In genomic region chr17:73296855-73297254, GRCm38 (mm10) we compare ENCODE assay signal across 9 mouse cellular contexts.
DNase-seq lines count a peak whose midpoint lies in the region; ATAC-seq lines count a peak whose summit lies in the region.
"Had no signal": no experiment of that assay in that cellular context is flagged by ENCODE, and none has a peak within 500 bp of the region (broad histone marks: within the 10 kb centered on the region; RNA-seq: fewer than 3 reads in every experiment).

No protein-coding gene starts in this region.

- no peak overlapping the region for H3K4me3 ChIP-seq in hindbrain, embryonic 10.5 days
- H3K4me3 ChIP-seq in hindbrain, embryonic 12.5 days, result no peak overlapping the region
- H3K4me3 ChIP-seq in forebrain, embryonic 11.5 days (ENCODE audit: low read depth, low read length), result no peak overlapping the region
- H3K4me3 ChIP-seq in hindbrain, embryonic 13.5 days, result no peak overlapping the region
- H3K4me3 ChIP-seq in midbrain, embryonic 15.5 days, result no peak overlapping the region
- H3K4me3 ChIP-seq: limb, embryonic 12.5 days had no signal

- WGBS in hindbrain, embryonic 10.5 days, result 46% methylated on average over 4 of the region's 4 CpGs
- 43% methylated on average over 4 of the region's 4 CpGs for WGBS in hindbrain, embryonic 12.5 days
- 45% methylated on average over 4 of the region's 4 CpGs for WGBS in forebrain, embryonic 11.5 days
- 41% methylated on average over 4 of the region's 4 CpGs for WGBS in hindbrain, embryonic 13.5 days
- WGBS in midbrain, embryonic 15.5 days, result 37% methylated on average over 4 of the region's 4 CpGs

- no peak overlapping the region for H3K4me2 ChIP-seq in hindbrain, embryonic 12.5 days (replicated peaks)
- H3K4me2 ChIP-seq in forebrain, embryonic 11.5 days (ENCODE audit: low read depth, low read length, severe bottlenecking), result no peak overlapping the region
- H3K4me2 ChIP-seq in hindbrain, embryonic 13.5 days, result no peak overlapping the region
- 0 out of 2 replicates have a peak overlapping the region, but pooled peaks have one; percentile 22 for H3K4me2 ChIP-seq in midbrain, embryonic 15.5 days

- H3K27me3 ChIP-seq in hindbrain, embryonic 10.5 days (ENCODE audit: insufficient read depth, poor library complexity, severe bottlenecking), result no peaks in the 10 kb centered on the region
- H3K27me3 ChIP-seq in hindbrain, embryonic 12.5 days, result no peaks in the 10 kb centered on the region
- H3K27me3 ChIP-seq in forebrain, embryonic 11.5 days (ENCODE audit: control insufficient read depth, insufficient read depth, low read length), result no peaks in the 10 kb centered on the region
- peaks cover 10% of the 10 kb centered on the region; the same call in 1 of the 2 replicates for H3K27me3 ChIP-seq in hindbrain, embryonic 13.5 days
- 0 out of 2 replicates have a peak, but pooled peaks cover 6% of the 10 kb centered on the region for H3K27me3 ChIP-seq in midbrain, embryonic 15.5 days (replicated peaks)

- no peaks in the 10 kb centered on the region for H3K9me3 ChIP-seq in hindbrain, embryonic 10.5 days
- H3K9me3 ChIP-seq in hindbrain, embryonic 12.5 days (replicated peaks), result no peaks in the 10 kb centered on the region
- no peaks in the 10 kb centered on the region for H3K9me3 ChIP-seq in forebrain, embryonic 11.5 days (ENCODE audit: control insufficient read depth, low read length)
- no peaks in the 10 kb centered on the region for H3K9me3 ChIP-seq in hindbrain, embryonic 13.5 days
- no peaks in the 10 kb centered on the region for H3K9me3 ChIP-seq in midbrain, embryonic 15.5 days
- H3K9me3 ChIP-seq: limb, embryonic 12.5 days had no signal

- peaks cover 9% of the 10 kb centered on the region; the same call in 1 of the 2 replicates for H3K4me1 ChIP-seq in hindbrain, embryonic 10.5 days (replicated peaks)
- peaks cover 4% of the 10 kb centered on the region for H3K4me1 ChIP-seq in hindbrain, embryonic 12.5 days
- no peaks in the 10 kb centered on the region for H3K4me1 ChIP-seq in forebrain, embryonic 11.5 days (replicated peaks; ENCODE audit: control insufficient read depth, insufficient read depth, low read length)
- H3K4me1 ChIP-seq in hindbrain, embryonic 13.5 days (replicated peaks), result peaks cover 6% of the 10 kb centered on the region; the same call in 1 of the 2 replicates
- H3K4me1 ChIP-seq in midbrain, embryonic 15.5 days, result no peaks in the 10 kb centered on the region; the same call in 1 of the 2 replicates

- intact Hi-C loops in left cerebral cortex, postnatal 14 days (cut with DNase I), result loop anchor here (1.0 to 5.0 kb wide), 5 partner anchors 125 to 498 kb away; no protein-coding TSS in a partner anchor

- H3K36me3 ChIP-seq in hindbrain, embryonic 10.5 days, result no peaks in the 10 kb centered on the region
- H3K36me3 ChIP-seq in hindbrain, embryonic 12.5 days, result no peaks in the 10 kb centered on the region
- no peaks in the 10 kb centered on the region for H3K36me3 ChIP-seq in forebrain, embryonic 11.5 days (ENCODE audit: control insufficient read depth, insufficient read depth, low read length)
- no peaks in the 10 kb centered on the region for H3K36me3 ChIP-seq in hindbrain, embryonic 13.5 days
- H3K36me3 ChIP-seq in midbrain, embryonic 15.5 days (replicated peaks), result no peaks in the 10 kb centered on the region
- H3K36me3 ChIP-seq: limb, embryonic 12.5 days had no signal

- ATAC-seq in hindbrain, embryonic 12.5 days (ENCODE audit: low FRiP score), result no peak
- ATAC-seq in forebrain, embryonic 11.5 days (replicated peaks; ENCODE audit: low FRiP score), result peak; percentile 31; the same call in 1 of the 2 replicates
- peak; percentile 67; the same call in 1 of the 2 replicates for ATAC-seq in hindbrain, embryonic 13.5 days (ENCODE audit: low FRiP score)
- ATAC-seq in midbrain, embryonic 15.5 days (replicated peaks), result peak; percentile 82

- H3K9ac ChIP-seq in hindbrain, embryonic 12.5 days, result no peak overlapping the region
- H3K9ac ChIP-seq in forebrain, embryonic 11.5 days (ENCODE audit: low read length), result no peak overlapping the region
- no peak overlapping the region for H3K9ac ChIP-seq in hindbrain, embryonic 13.5 days
- no peak overlapping the region for H3K9ac ChIP-seq in midbrain, embryonic 15.5 days
- H3K9ac ChIP-seq: limb, embryonic 12.5 days had no signal

- H3K27ac ChIP-seq in hindbrain, embryonic 10.5 days, result no peak overlapping the region
- H3K27ac ChIP-seq in hindbrain, embryonic 12.5 days, result no peak overlapping the region
- no peak overlapping the region for H3K27ac ChIP-seq in forebrain, embryonic 11.5 days (ENCODE audit: low read depth, low read length)
- H3K27ac ChIP-seq in hindbrain, embryonic 13.5 days, result no peak overlapping the region
- H3K27ac ChIP-seq in midbrain, embryonic 15.5 days, result no peak overlapping the region
- H3K27ac ChIP-seq: limb, embryonic 12.5 days had no signal

- DNase-seq in hindbrain, embryonic 10.5 days (ENCODE audit: low spot score), result peak; percentile 47
- peak; percentile 57 to 81 for DNase-seq in adrenal gland, adult (ENCODE audit: inconsistent age in 2 of 2, low spot score in 1 of 2)
- DNase-seq in forebrain, embryonic 11.5 days (ENCODE audit: low spot score), result no peak
- DNase-seq in left cerebral cortex, postnatal 14 days (ENCODE audit: low spot score in 2 of 2), result peak; percentile 62 to 73
- peak; percentile 59 for DNase-seq in thymus, postnatal 0 days (ENCODE audit: low spot score)
